Mouse (Mus musculus) forebrain, postnatal 0 days (tissue): ENCODE results near the gene Gxylt2. TPM values are rescaled to one million over a fixed set of nuclear protein-coding genes. Genes with fewer than 3 reads are reported as not detected.

Source experiments
- ATAC-seq: fragments of 200-750 bp; cut with Nextera tagmentation; 2 replicates; pipeline ENCODE4 v1.8.0; 2017; ENCODE audit warnings: mild to moderate bottlenecking, moderate library complexity
- DNase-seq: peaks from one replicate; pipeline ENCODE4 v3.0.0-alpha.2; 2015
- H3K27ac ChIP-seq: fragments of 300-500 bp; sonication (generic); 2 replicates; pipeline ENCODE4 v1.5.1; 2014; ENCODE audit warnings: low read depth, mild to moderate bottlenecking, antibody characterized with exemption, low read length, moderate library complexity, mixed read lengths
- H3K27me3 ChIP-seq: fragments of 300-500 bp; sonication (generic); 2 replicates; pipeline ENCODE4 v1.6.1; 2014; ENCODE audit warnings: mild to moderate bottlenecking, low read length, mixed read lengths; ENCODE audit not compliant: insufficient read depth
- H3K36me3 ChIP-seq: fragments of 300-500 bp; sonication (generic); 2 replicates; pipeline ENCODE4 v1.6.1; 2014; ENCODE audit warnings: mild to moderate bottlenecking, moderate library complexity; ENCODE audit not compliant: insufficient read depth
- H3K4me1 ChIP-seq: fragments of 300-500 bp; sonication (generic); 2 replicates; pipeline ENCODE4 v1.6.1; 2014; ENCODE audit warnings: antibody characterized with exemption; ENCODE audit not compliant: insufficient read depth
- H3K4me2 ChIP-seq: fragments of 300-500 bp; sonication (generic); 2 replicates; pipeline ENCODE4 v1.6.1; 2014; ENCODE audit warnings: low read depth, mild to moderate bottlenecking, moderate library complexity
- H3K4me3 ChIP-seq: fragments of 300-500 bp; sonication (generic); 2 replicates; pipeline ENCODE4 v1.5.1; 2014; ENCODE audit warnings: low read depth, low read length, mixed read lengths
- H3K9ac ChIP-seq: fragments of 300-500 bp; sonication (generic); 2 replicates; pipeline ENCODE4 v1.6.1; 2014; ENCODE audit warnings: mild to moderate bottlenecking
- H3K9me3 ChIP-seq: fragments of 300-500 bp; sonication (generic); 2 replicates; pipeline ENCODE4 v1.6.1; 2016; ENCODE audit warnings: low read length
- CTCF ChIP-seq: sonication (generic); IDR thresholded peaks from 2 replicates; pipeline ENCODE4 v1.5.1; 2016; ENCODE audit warnings: antibody characterized with exemption, control low read depth, low read depth
- WGBS: fragments of 180-500 bp; shearing (Covaris S2); extraction: QIAGEN DNeasy Blood & Tissue Kit; methylation state at CpG from one replicate; pipeline ENCODE4 v1.1.7; 2014; 5-methylcytosine and 5-hydroxymethylcytosine counted together
- polyA plus RNA-seq: library from polyadenylated mRNA; unstranded; fragments of >200 nt; fragmentation: Nextera tagmentation; extraction: Ambion mirVana; gene quantifications from 2 replicates; pipeline ENCODE4 v1.2.1, GENCODE M21; 2015
- total RNA-seq: library from RNA; depleted of rRNA; stranded (reverse); fragments of >200 nt; gene quantifications from 2 replicates; pipeline ENCODE4 v1.2.3, GENCODE M21; 2014

The Gxylt2 gene
- total and polyA plus RNA-seq, 2 experiments from 2014 or later: 1.8 to 2.9 TPM

DNA sequence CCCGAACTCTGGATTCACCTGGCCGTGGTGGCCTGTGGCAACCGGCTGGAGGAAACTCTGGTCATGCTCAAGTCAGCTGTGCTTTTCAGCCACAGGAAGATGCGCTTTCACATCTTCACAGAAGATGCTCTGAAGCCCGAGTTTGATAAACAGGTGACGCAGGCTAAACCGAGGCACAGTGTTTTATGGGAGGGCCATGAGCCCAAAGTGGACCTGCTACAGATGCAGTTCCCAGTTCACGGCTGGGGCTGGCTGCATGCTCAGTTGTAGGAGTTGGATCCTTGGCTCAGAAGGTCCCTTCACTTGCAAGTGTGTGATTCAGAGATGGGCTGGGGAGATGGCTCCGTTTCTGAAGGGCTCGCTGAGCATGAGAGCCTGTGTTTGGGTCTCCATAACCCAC is 28.7 kb downstream of the Gxylt2 start:
- Histone ChIP-seq H3K36me3 (no peaks in the 10 kb centered on the region), H3K27ac (no peak overlapping the region), H3K9ac (no peak overlapping the region), H3K9me3 (no peaks in the 10 kb centered on the region), H3K4me3 (no peak overlapping the region), H3K4me1 (no peaks in the 10 kb centered on the region), H3K27me3 (no peaks in the 10 kb centered on the region), H3K4me2 (no peak overlapping the region)
- 89% methylated on average over 10 of the region's 10 CpGs for WGBS
- ATAC-seq (no peak), DNase-seq (no peak)
- no peak for TF ChIP-seq CTCF

DNA sequence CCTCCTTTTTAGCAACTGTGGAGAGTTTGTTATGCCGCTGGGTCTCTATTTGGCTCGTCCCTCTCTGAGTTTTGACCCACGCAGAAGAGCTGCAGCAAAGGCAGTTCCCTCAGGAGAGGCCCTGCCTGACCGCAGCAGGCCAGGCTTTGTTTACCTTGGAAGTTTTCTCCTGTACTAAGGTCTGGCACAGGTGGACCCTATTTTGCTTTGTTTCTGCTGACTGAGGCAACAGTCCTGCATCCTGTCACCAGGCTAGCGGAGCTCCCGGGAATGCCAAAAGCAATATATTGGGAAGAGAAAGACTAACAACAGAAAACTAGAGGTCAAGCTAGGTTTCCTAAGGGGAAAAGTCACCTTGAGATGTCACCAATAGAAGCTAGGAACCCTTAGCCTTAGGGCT is 29.8 kb downstream of the Gxylt2 start:
- WGBS: 88% methylated on average over 6 of the region's 6 CpGs
- H3K4me1 ChIP-seq: no peaks in the 10 kb centered on the region
- DNase-seq: no peak
- H3K9me3 ChIP-seq: no peaks in the 10 kb centered on the region
- no peak overlapping the region for H3K27ac ChIP-seq
- H3K27me3 ChIP-seq: no peaks in the 10 kb centered on the region
- no peak overlapping the region for H3K4me2 ChIP-seq
- no peak overlapping the region for H3K9ac ChIP-seq
- H3K36me3 ChIP-seq: no peaks in the 10 kb centered on the region
- no peak for TF ChIP-seq CTCF
- H3K4me3 ChIP-seq: no peak overlapping the region
- ATAC-seq: no peak

- no peak for ATAC-seq
- no peak overlapping the region for H3K4me3 ChIP-seq
- no peak overlapping the region for H3K4me2 ChIP-seq
- no peaks in the 10 kb centered on the region for H3K36me3 ChIP-seq
- H3K9ac ChIP-seq: no peak overlapping the region
- 82% methylated on average over 4 of the region's 4 CpGs for WGBS
- no peaks in the 10 kb centered on the region for H3K9me3 ChIP-seq
- DNase-seq: no peak
- H3K4me1 ChIP-seq: no peaks in the 10 kb centered on the region
- TF ChIP-seq CTCF: no peak
- no peak overlapping the region for H3K27ac ChIP-seq
- no peaks in the 10 kb centered on the region for H3K27me3 ChIP-seq
These were observed 54.1 kb downstream of the Gxylt2 start for GRCm38 (mm10) chr6:100758431-100759208.

GRCm38 (mm10) chr6:100767756-100768155 is 63.2 kb downstream of the Gxylt2 start:
- TF ChIP-seq CTCF: no peak
- DNase-seq (no peak), ATAC-seq (no peak)
- Histone ChIP-seq H3K4me3 (no peak overlapping the region), H3K9ac (no peak overlapping the region), H3K27me3 (no peaks in the 10 kb centered on the region), H3K4me1 (no peaks in the 10 kb centered on the region), H3K4me2 (no peak overlapping the region), H3K27ac (no peak overlapping the region), H3K9me3 (no peaks in the 10 kb centered on the region), H3K36me3 (no peaks in the 10 kb centered on the region)
- 89% methylated on average over 4 of the region's 4 CpGs for WGBS

DNA sequence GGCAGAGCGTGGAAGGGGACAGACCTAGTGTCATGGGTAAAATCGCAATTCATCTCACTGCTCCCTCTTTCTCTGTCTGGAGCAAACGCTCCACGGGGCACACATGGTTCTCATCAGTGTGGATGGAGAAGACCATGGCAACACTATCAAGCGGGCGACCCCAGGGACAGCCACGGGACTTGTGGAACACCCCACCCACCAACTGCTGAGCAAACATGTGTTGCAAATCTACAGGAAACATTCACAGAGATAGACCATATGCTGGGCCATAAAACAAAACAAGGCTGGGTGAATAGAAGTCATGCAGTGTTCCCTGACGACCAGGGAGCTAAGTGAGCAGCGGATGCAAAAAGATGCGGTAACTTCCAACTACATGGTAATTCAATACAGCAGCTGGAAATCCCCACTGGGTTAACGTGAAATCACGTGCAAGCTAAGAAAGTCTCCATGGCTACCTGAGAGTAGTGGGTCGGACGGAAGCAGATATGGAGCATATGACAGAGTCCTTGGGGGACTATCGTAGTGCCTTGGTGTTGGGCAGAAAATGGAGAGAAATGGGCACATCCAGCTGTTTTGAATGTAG is 71.5 kb downstream of the Gxylt2 start:
- WGBS: 85% methylated on average over 15 of the region's 15 CpGs
- no peaks in the 10 kb centered on the region for H3K9me3 ChIP-seq

DNA sequence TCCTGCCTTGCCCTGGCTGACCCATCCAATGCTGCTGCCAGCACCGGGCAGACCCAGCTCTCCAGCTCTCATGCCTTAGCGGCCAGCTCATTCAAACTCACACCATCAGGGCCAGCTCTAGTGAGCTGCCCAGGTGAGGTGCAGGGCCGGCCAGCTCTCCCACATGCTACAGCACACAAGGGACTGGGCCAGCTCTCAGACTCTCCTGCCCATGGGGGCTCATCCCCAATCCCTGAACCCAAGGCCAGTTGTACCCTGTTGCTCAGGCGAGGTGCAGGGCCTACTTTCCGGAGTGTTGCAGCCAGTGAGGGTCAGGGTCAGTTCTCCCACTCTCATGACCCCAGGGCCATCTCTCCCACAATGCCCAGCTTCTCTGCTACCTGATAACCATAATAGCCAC is 74.1 kb downstream of the Gxylt2 start:
- Histone ChIP-seq H3K4me1 (0 out of 2 replicates have a peak, but pooled peaks cover 3% of the 10 kb centered on the region), H3K4me2 (no peak overlapping the region), H3K9me3 (no peaks in the 10 kb centered on the region), H3K27ac (no peak overlapping the region), H3K9ac (no peak overlapping the region), H3K27me3 (no peaks in the 10 kb centered on the region), H3K4me3 (no peak overlapping the region), H3K36me3 (no peaks in the 10 kb centered on the region)
- TF ChIP-seq CTCF: no peak
- WGBS: 88% methylated on average over 5 of the region's 5 CpGs
- DNase-seq: no peak
- no peak for ATAC-seq

More for the DNA sequence above, 71.5 kb downstream of the Gxylt2 start:
- no peak overlapping the region for H3K4me3 ChIP-seq
- no peak overlapping the region for H3K4me2 ChIP-seq
- H3K9ac ChIP-seq: no peak overlapping the region
- TF ChIP-seq CTCF: no peak
- H3K4me1 ChIP-seq: 0 out of 2 replicates have a peak, but pooled peaks cover 3% of the 10 kb centered on the region
- H3K27ac ChIP-seq: no peak overlapping the region
- ATAC-seq (no peak), DNase-seq (no peak)
- no peaks in the 10 kb centered on the region for H3K27me3 ChIP-seq
- no peaks in the 10 kb centered on the region for H3K36me3 ChIP-seq

DNA sequence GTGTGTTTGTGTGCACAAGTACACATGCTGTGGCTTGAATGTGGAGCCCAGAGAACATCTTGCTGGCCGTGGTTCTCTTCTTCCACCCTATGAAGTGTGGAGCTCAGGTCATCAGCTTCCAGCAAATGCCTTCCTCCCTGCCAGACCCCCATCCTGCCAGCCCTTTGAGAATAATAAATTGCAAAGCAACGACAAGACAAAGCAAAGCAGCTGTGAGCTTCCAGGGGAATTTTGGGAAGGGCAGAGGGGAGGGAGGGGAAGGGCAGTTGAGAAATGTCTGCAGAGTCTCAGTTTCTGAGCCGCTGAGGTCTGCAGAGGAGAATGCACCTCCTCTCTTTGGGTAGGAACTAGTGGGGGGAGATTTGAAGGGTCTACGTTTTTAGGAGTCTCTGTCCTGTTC is 75.9 kb downstream of the Gxylt2 start:
- ATAC-seq (no peak), DNase-seq (no peak)
- no peak overlapping the region for H3K4me3 ChIP-seq
- TF ChIP-seq CTCF: no peak
- H3K9me3 ChIP-seq: no peaks in the 10 kb centered on the region
- no peak overlapping the region for H3K4me2 ChIP-seq
- WGBS: 37% methylated on average over 4 of the region's 4 CpGs
- no peak overlapping the region for H3K27ac ChIP-seq
- H3K4me1 ChIP-seq: 0 out of 2 replicates have a peak, but pooled peaks cover 3% of the 10 kb centered on the region
- H3K27me3 ChIP-seq: no peaks in the 10 kb centered on the region
- H3K36me3 ChIP-seq: no peaks in the 10 kb centered on the region
- no peak overlapping the region for H3K9ac ChIP-seq
